Mouse (Mus musculus) erythroblast, embryonic 14.5 days (primary cell): ENCODE data around the gene Megf9. TPM values are rescaled to one million over a fixed set of nuclear protein-coding genes. Genes with fewer than 3 reads are reported as not detected.

Experiments used
- H3K27me3 ChIP-seq: 2 replicates; pipeline ENCODE4 v1.6.1; 2012; ENCODE audit warnings: inconsistent platforms; ENCODE audit not compliant: control insufficient read depth
- H3K36me3 ChIP-seq: 2 replicates; pipeline ENCODE4 v1.6.1; 2012; ENCODE audit warnings: mild to moderate bottlenecking, inconsistent platforms; ENCODE audit not compliant: control insufficient read depth
- H3K4me1 ChIP-seq: 2 replicates; pipeline ENCODE4 v1.6.1; 2012; ENCODE audit warnings: inconsistent platforms; ENCODE audit not compliant: control insufficient read depth
- H3K4me3 ChIP-seq: replicated peaks from 2 replicates; pipeline ENCODE3; 2012; ENCODE audit warnings: moderate library complexity, mild to moderate bottlenecking, inconsistent platforms
- H3K9me3 ChIP-seq: 2 replicates; pipeline ENCODE4 v1.6.1; 2012; ENCODE audit warnings: low read length, inconsistent platforms, mixed read lengths; ENCODE audit not compliant: control insufficient read depth
- GATA1 ChIP-seq: IDR thresholded peaks from 2 replicates; pipeline ENCODE4 v1.6.1; 2012; ENCODE audit warnings: low read length, inconsistent platforms, mixed read lengths
- TAL1 ChIP-seq: IDR thresholded peaks from 3 replicates; pipeline ENCODE4 v1.6.1; 2012; ENCODE audit warnings: low read length, inconsistent platforms, mixed read lengths
- polyA plus RNA-seq: library from polyadenylated mRNA; stranded (reverse); fragments of >175 nt; gene quantifications from 2 replicates; pipeline ENCODE4 v1.2.3, GENCODE M21; 2012

The Megf9 gene
- polyA plus RNA-seq, 1 experiment = 0.99 TPM

- Histone ChIP-seq H3K4me3 (no peak overlapping the region), H3K27me3 (no peaks in the 10 kb centered on the region), H3K36me3 (no peaks in the 10 kb centered on the region), H3K9me3 (no peaks in the 10 kb centered on the region), H3K4me1 (no peaks in the 10 kb centered on the region)
- no peak for TF ChIP-seq TAL1
- no peak for TF ChIP-seq GATA1
These were observed 11.2 kb upstream of the Megf9 start for GRCm38 (mm10) chr4:70545869-70546542.

GRCm38 (mm10) chr4:70544390-70544789 lies 9.6 kb upstream of the Megf9 start:
- no peak for TF ChIP-seq GATA1
- TF ChIP-seq TAL1 = no peak
- H3K9me3 ChIP-seq = no peaks in the 10 kb centered on the region
- H3K4me3 ChIP-seq = no peak overlapping the region
- no peaks in the 10 kb centered on the region for H3K36me3 ChIP-seq
- no peaks in the 10 kb centered on the region for H3K4me1 ChIP-seq
- no peaks in the 10 kb centered on the region for H3K27me3 ChIP-seq

- H3K4me1 ChIP-seq = no peaks in the 10 kb centered on the region
- no peak overlapping the region for H3K4me3 ChIP-seq
- no peak for TF ChIP-seq GATA1
- TF ChIP-seq TAL1 = no peak
- H3K9me3 ChIP-seq = no peaks in the 10 kb centered on the region
- no peaks in the 10 kb centered on the region for H3K27me3 ChIP-seq
- H3K36me3 ChIP-seq = no peaks in the 10 kb centered on the region
These were observed 7.6 kb upstream of the Megf9 start for GRCm38 (mm10) chr4:70542387-70542786.

GRCm38 (mm10) chr4:70540743-70541142 lies 5.9 kb upstream of the Megf9 start:
- H3K9me3 ChIP-seq = no peaks in the 10 kb centered on the region
- no peaks in the 10 kb centered on the region for H3K36me3 ChIP-seq
- H3K27me3 ChIP-seq = no peaks in the 10 kb centered on the region
- H3K4me1 ChIP-seq = peaks cover 5% of the 10 kb centered on the region
- TF ChIP-seq TAL1 (no peak), GATA1 (no peak)
- no peak overlapping the region for H3K4me3 ChIP-seq

- peaks cover 6% of the 10 kb centered on the region for H3K27me3 ChIP-seq
- TF ChIP-seq TAL1 (no peak), GATA1 (no peak)
- H3K4me1 ChIP-seq = peaks cover 35% of the 10 kb centered on the region
- no peaks in the 10 kb centered on the region for H3K36me3 ChIP-seq
- H3K9me3 ChIP-seq = no peaks in the 10 kb centered on the region
- H3K4me3 ChIP-seq = no peak overlapping the region
These were observed 2.1 kb upstream of the Megf9 start for GRCm38 (mm10) chr4:70536661-70537580.

GRCm38 (mm10) chr4:70535711-70536311 lies 1.0 kb upstream of the Megf9 start:
- Histone ChIP-seq H3K9me3 (no peaks in the 10 kb centered on the region), H3K4me3 (peak overlapping the region; percentile 93), H3K4me1 (peaks cover 38% of the 10 kb centered on the region), H3K27me3 (peaks cover 6% of the 10 kb centered on the region), H3K36me3 (no peaks in the 10 kb centered on the region)
- TF ChIP-seq GATA1 = no peak
- no peak for TF ChIP-seq TAL1

GRCm38 (mm10) chr4:70535289-70535688 lies 494 bp upstream of the Megf9 start:
- Histone ChIP-seq H3K27me3 (peaks cover 6% of the 10 kb centered on the region), H3K36me3 (no peaks in the 10 kb centered on the region), H3K9me3 (no peaks in the 10 kb centered on the region), H3K4me1 (peaks cover 39% of the 10 kb centered on the region), H3K4me3 (peak overlapping the region; percentile 93)
- TF ChIP-seq GATA1 = no peak

GRCm38 (mm10) chr4:70534078-70534890 lies 511 bp downstream of the Megf9 start:
- H3K27me3 ChIP-seq = peaks cover 6% of the 10 kb centered on the region
- no peaks in the 10 kb centered on the region for H3K36me3 ChIP-seq
- H3K4me3 ChIP-seq = peak overlapping the region; percentile 93
- H3K9me3 ChIP-seq = no peaks in the 10 kb centered on the region
- TF ChIP-seq TAL1 = no peak
- no peak for TF ChIP-seq GATA1
- peaks cover 39% of the 10 kb centered on the region for H3K4me1 ChIP-seq
